Mouse (Mus musculus) megakaryocyte progenitor cell, adult 5-6 weeks (primary cell): ENCODE data around the gene Dlgap1. TPM values are rescaled to one million over a fixed set of nuclear protein-coding genes. Genes with fewer than 3 reads are reported as not detected.

Experiments used
- ATAC-seq: replicated peaks from 2 replicates; pipeline ENCODE4 v1.8.0; 2016; ENCODE audit warnings: mild to moderate bottlenecking, moderate TSS enrichment, inconsistent platforms; ENCODE audit not compliant: poor library complexity
- total RNA-seq, 2 experiments: library from RNA; stranded (forward) in 1 of 2; stranded (reverse) in 1 of 2; fragments of 157-497, 149-512 nt in 1 of 2; fragments of 200-1000 nt in 1 of 2; gene quantifications; 2 replicates each; pipeline versions ENCODE4 v1.2.3 to v1.2.4; 2015 to 2017

The Dlgap1 gene
- total RNA-seq, 2 experiments from 2014 or later, result not detected

GRCm38 (mm10) chr17:70750236-70751160 lies 781.6 kb downstream of the Dlgap1 start:
- ATAC-seq, result no peak

- ATAC-seq, result no peak
These were observed 782.3 kb downstream of the Dlgap1 start for GRCm38 (mm10) chr17:70751161-70751651.

- no peak for ATAC-seq
These were observed 782.8 kb downstream of the Dlgap1 start for GRCm38 (mm10) chr17:70751676-70752075.

- ATAC-seq, result no peak
These were observed 784.7 kb downstream of the Dlgap1 start for GRCm38 (mm10) chr17:70753444-70754032.

- no peak for ATAC-seq
These were observed 785.2 kb downstream of the Dlgap1 start for GRCm38 (mm10) chr17:70754041-70754440.

- no peak for ATAC-seq
These were observed 785.8 kb downstream of the Dlgap1 start for GRCm38 (mm10) chr17:70754638-70755037.

- ATAC-seq, result peak; percentile 90
These were observed 786.3 kb downstream of the Dlgap1 start for GRCm38 (mm10) chr17:70755039-70755668.

- ATAC-seq, result no peak
These were observed 786.9 kb downstream of the Dlgap1 start for GRCm38 (mm10) chr17:70755669-70756263.

GRCm38 (mm10) chr17:70762001-70762400 lies 793.1 kb downstream of the Dlgap1 start:
- no peak for ATAC-seq

GRCm38 (mm10) chr17:70762634-70763033 lies 793.8 kb downstream of the Dlgap1 start:
- ATAC-seq, result no peak

- 0 out of 2 replicates have a peak, but pooled peaks have one; percentile 31 for ATAC-seq
These were observed 796.5 kb downstream of the Dlgap1 start for GRCm38 (mm10) chr17:70765337-70765736.

GRCm38 (mm10) chr17:70765976-70766375 lies 797.1 kb downstream of the Dlgap1 start:
- ATAC-seq, result 0 out of 2 replicates have a peak, but pooled peaks have one; percentile 37

- ATAC-seq, result no peak
These were observed 803.4 kb downstream of the Dlgap1 start for GRCm38 (mm10) chr17:70772120-70772899.

GRCm38 (mm10) chr17:70779770-70780169 lies 810.9 kb downstream of the Dlgap1 start:
- no peak for ATAC-seq

- no peak for ATAC-seq
These were observed 812.1 kb downstream of the Dlgap1 start for GRCm38 (mm10) chr17:70780726-70781689.

GRCm38 (mm10) chr17:70783273-70783672 lies 814.4 kb downstream of the Dlgap1 start:
- ATAC-seq, result no peak

- ATAC-seq, result peak; percentile 52
These were observed 818.5 kb downstream of the Dlgap1 start for GRCm38 (mm10) chr17:70787366-70787765.

GRCm38 (mm10) chr17:70790801-70791200 lies 821.9 kb downstream of the Dlgap1 start:
- ATAC-seq, result no peak
